Mouse (Mus musculus) thymus, postnatal 14 days (tissue): ENCODE measurements around the gene Cysrt1.
"Not testable (repeated sequence)": the region's sequence is repeated elsewhere in the genome, so short reads cannot be mapped to it uniquely, and the experiment has no call there.

Experiments used
- DNase-seq: peaks from one replicate; pipeline ENCODE4 v3.0.0; 2021

Gene Cysrt1

GRCm38 (mm10) chr2:25264286-25264660, 22.0 kb upstream of the Cysrt1 start:
- DNase-seq = no peak

- DNase-seq = no peak
These were observed 21.5 kb upstream of the Cysrt1 start for GRCm38 (mm10) chr2:25263623-25264285.

GRCm38 (mm10) chr2:25262795-25263622, 20.8 kb upstream of the Cysrt1 start:
- peak; percentile 74 for DNase-seq

GRCm38 (mm10) chr2:25262291-25262767, 20.1 kb upstream of the Cysrt1 start, which contains the start of gene Tprn:
TSS of gene Tprn (plus strand) at chr2:25262618.
- peak; percentile 97 for DNase-seq

- no peak for DNase-seq
These were observed 19.6 kb upstream of the Cysrt1 start for GRCm38 (mm10) chr2:25261870-25262269.

- DNase-seq = no peak
These were observed 16.6 kb upstream of the Cysrt1 start for GRCm38 (mm10) chr2:25258887-25259286.

- not testable (repeated sequence) for DNase-seq
These were observed 15.0 kb upstream of the Cysrt1 start for GRCm38 (mm10) chr2:25257250-25257649.

GRCm38 (mm10) chr2:25256443-25257109, 14.3 kb upstream of the Cysrt1 start:
- peak; percentile 78 for DNase-seq

GRCm38 (mm10) chr2:25255284-25255779, 13.1 kb upstream of the Cysrt1 start, which contains the start of gene Tmem203:
TSS of gene Tmem203 (plus strand) at chr2:25255439.
- peak; percentile 88 for DNase-seq

- peak; percentile 44 for DNase-seq
These were observed 10.1 kb upstream of the Cysrt1 start for GRCm38 (mm10) chr2:25252331-25252730.

- DNase-seq = no peak
These were observed 4.2 kb upstream of the Cysrt1 start, which contains the start of gene AL732309.1 for GRCm38 (mm10) chr2:25246183-25247072. TSS of gene AL732309.1 (minus strand) at chr2:25246863.

- DNase-seq = no peak
These were observed 1.9 kb upstream of the Cysrt1 start for GRCm38 (mm10) chr2:25244144-25244543.

- DNase-seq = no peak
These were observed 1.1 kb upstream of the Cysrt1 start for GRCm38 (mm10) chr2:25243342-25243741.

- no peak for DNase-seq
These were observed 845 bp downstream of the Cysrt1 start for GRCm38 (mm10) chr2:25241438-25241775.

- DNase-seq = peak; percentile 63
These were observed 1.4 kb downstream of the Cysrt1 start for GRCm38 (mm10) chr2:25240723-25241437.

GRCm38 (mm10) chr2:25240310-25240709, 1.9 kb downstream of the Cysrt1 start:
- no peak for DNase-seq

GRCm38 (mm10) chr2:25239766-25240165, 2.5 kb downstream of the Cysrt1 start:
- DNase-seq = no peak

GRCm38 (mm10) chr2:25238106-25238505, 4.1 kb downstream of the Cysrt1 start:
- DNase-seq = no peak

- no peak for DNase-seq
These were observed 4.7 kb downstream of the Cysrt1 start for GRCm38 (mm10) chr2:25237522-25237921.

GRCm38 (mm10) chr2:25236614-25237013, 5.6 kb downstream of the Cysrt1 start, which contains the start of gene Rnf224:
TSS of gene Rnf224 (minus strand) at chr2:25236787.
- DNase-seq = no peak

- no peak for DNase-seq
These were observed 7.6 kb downstream of the Cysrt1 start for GRCm38 (mm10) chr2:25234551-25235220.
